Mouse (Mus musculus) spleen, adult 12 weeks (tissue): Measurements from ENCODE around the gene Arid3a.

Experiments used
- DNase-seq: peaks from one replicate; pipeline ENCODE4 v3.0.0; 2022; ENCODE audit warnings: low spot score

Gene Arid3a

DNA sequence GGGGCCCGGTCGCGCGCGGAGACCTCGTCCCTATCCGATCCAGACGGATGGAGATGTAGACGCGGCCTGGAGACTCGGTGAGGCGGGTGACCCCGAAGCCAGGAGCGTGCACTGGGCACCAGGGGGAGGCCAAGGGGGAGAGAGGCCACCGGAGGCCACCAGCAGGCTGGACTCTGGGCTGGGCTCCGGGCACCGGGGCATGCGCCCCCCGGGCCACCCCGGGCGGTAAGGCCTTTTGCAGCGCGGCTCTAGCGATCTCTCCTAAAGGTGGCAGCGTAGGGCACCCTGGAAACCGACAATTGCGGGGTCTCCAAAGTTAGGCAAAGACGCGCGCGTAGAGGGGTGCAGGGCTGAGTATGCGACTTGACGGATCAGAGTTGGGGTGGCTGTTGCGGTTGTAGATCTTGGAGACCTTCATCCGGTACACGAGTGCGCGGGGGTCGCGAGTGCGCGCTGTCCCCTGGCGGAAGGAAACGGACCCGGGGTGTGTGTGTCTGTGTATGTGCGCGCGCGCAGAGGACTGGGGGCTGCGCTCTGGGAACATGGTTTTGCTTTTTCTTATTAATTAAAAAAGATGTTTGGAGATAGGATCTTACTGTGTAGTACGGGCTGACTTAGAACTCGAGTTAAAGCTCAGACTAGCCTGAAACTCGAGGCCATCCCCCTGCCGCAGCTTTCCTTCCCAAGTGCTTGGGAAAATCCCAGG, 634 bp downstream of the Arid3a start:
- DNase-seq, result peak; percentile 47

GRCm38 (mm10) chr10:79928030-79928694, 1.3 kb downstream of the Arid3a start:
- no peak for DNase-seq

DNA sequence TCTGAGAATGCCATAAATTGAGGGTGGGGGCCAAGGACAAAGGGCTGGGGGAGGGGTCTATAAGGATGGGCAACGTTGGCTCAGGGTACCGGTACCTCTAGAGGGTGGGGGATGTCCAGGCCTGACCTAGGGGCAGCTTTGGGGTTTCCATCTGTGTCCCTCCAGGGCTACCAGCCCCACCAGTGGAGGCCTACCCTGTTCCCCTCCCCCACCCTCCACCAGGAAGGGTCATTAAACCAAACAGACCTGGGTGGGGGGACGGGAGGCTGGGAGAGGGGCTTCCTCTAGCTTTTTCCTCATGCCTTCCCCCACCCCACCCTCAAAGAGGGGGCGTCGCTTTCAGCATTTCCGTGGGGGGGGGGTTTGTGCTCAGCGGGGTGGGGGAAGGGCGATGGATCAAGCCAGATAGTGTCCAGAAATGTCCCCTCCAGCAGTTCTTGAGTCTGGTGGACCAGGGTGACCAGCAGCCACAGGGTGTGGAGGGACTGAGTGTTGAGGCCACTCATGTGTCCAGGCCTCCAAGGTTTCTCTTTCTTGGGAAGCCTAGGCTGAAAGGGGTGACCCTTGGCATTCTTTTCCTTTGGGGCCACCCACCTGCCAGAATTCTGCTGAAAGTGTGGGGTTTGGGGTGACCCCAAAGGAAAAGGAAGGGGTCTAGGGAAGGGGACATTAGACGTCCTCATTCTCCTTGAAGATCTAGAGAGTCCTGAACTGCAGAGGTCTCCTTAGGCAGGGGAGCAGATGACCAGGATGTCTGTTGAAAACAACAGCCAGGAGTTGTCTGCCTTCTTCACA, 2.3 kb downstream of the Arid3a start:
- DNase-seq, result no peak

- DNase-seq, result no peak
These were observed 3.4 kb downstream of the Arid3a start for GRCm38 (mm10) chr10:79929967-79930825.

- DNase-seq, result no peak
These were observed 4.0 kb downstream of the Arid3a start for GRCm38 (mm10) chr10:79930826-79931186.

DNA sequence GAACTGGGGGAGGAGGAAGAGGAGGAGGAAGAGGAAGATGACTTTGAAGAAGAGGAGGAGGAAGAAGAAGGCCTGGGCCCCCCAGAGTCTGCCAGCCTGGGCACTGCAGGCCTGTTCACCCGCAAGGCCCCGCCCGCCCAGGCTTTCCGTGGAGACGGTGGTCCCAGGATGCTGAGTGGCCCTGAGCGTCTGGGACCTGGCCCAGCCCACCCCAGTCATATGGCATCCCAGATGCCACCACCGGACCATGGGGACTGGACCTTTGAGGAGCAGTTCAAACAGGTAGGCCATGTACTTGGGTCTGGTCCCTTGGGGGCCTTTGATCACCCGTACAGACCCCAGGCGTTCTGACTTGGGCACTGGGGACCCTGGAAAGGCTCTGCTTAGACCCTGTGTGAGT, 5.0 kb downstream of the Arid3a start:
- DNase-seq, result no peak

GRCm38 (mm10) chr10:79932736-79933135, 5.9 kb downstream of the Arid3a start:
- DNase-seq, result no peak

DNA sequence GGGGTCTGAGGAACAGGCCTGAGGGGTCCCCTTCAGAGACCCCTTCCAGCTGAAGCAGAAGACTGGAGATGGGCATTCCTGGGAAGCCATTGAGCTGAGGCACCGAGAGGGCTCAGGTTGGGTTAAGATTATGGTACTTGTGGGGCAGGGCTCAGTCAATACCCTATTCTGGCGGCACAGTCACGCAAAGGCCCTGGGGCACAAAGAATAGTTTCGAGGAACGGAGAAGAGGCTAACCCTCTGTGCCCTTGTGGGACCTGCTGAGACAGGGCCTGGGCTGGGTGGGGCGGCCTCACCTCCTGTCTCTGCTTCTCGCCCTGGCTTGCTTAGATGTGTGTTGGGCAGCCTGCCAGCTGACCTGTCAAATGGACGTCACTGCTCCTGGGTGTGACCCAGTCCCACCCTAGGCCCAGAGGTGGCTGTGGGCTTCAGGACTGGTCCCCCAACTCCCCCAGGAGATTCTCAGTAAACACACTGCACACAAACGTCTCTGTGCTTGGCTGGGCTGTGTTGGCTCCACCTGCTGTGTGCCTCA, 6.4 kb downstream of the Arid3a start:
- no peak for DNase-seq

DNA sequence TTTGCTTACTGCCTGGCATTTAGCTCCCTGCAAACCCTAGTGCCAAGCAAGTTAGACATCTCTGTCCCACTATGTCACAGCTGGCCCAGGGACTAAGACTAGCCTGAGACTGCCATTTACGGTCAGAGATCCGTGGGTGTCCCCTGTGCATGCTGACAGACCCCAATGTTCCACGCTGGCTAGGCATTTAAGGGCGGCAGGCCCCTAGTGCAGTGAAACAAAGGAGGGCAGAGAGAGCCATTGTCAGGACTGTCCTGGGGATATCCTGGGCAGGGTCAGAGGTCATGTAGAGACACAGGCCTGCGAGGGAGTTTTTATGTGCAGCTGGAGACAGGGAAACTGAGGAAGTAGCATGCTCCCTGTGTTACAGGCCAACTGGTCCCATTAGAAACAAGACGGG, 7.0 kb downstream of the Arid3a start:
- DNase-seq, result no peak

GRCm38 (mm10) chr10:79934272-79934721, 7.5 kb downstream of the Arid3a start:
- DNase-seq, result no peak

DNA sequence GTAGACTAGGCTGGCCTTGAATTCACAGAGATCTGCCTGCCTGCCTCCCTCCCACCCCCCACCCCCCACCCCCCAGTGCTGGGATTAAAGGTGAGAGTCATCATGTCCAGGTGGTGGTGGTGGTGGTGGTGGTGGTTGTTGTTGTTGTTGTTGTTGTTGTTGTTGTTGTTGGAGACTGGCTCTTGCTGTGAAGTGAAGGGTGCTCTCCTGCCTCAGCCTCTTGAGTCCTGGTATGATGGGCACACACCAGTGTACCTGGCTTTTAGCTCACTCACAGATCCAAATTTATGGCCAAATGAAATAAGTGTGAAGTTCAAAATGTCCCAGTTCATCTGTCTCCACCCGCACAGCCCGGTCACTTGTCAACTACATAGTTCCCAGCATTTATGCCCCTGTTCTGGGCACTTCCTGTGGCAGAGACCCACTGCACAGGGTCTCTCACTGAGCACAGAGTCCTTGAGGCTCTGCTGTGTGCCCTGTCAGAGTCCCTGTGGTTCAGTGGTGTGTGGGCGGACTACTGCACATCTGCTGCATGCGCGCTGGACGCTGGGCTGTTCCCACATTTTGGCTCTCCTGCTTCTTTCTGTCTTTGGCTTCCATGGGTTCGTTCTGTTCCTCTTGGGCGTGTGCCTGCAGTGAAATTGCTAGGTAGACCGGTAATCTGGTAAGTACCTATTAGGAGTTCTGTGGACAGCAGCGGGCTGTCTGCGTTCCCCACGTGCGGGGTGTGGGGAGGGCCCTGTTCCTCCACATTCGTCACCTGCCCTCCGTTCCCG, 8.1 kb downstream of the Arid3a start:
- no peak for DNase-seq

- DNase-seq, result no peak
These were observed 9.6 kb downstream of the Arid3a start for GRCm38 (mm10) chr10:79936284-79936910.

DNA sequence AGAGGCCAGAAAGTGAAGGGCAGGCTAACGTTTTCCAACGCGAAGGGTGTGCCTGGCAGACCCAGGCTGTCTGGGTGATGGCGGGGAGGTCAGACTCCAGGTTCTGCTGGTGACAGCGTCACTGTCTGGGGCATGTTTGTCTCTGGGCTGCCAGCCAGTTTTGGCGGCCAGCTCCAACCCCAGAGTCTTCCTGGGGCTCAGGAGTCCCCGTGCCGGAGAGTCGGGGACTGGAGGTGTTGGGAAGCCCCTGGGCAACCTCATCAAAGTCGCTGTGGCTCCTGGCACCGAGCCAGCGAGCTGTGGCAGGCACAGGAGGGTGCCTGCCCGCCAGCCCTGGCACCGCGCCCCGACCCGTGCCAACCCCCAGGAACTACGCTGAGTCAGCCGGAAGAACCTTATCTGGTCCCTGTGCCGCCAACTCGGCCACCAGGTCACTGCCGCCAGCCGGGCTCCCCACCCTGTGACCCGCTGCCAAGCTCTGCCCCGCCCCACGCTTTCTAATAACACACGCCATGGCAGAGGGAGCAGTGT, 10.1 kb downstream of the Arid3a start:
- peak; percentile 82 for DNase-seq

GRCm38 (mm10) chr10:79937775-79938526, 11.1 kb downstream of the Arid3a start:
- no peak for DNase-seq

GRCm38 (mm10) chr10:79940749-79941148, 13.9 kb downstream of the Arid3a start:
- DNase-seq, result peak; percentile 64

GRCm38 (mm10) chr10:79942988-79943387, 16.1 kb downstream of the Arid3a start:
- DNase-seq, result no peak

GRCm38 (mm10) chr10:79943471-79943901, 16.6 kb downstream of the Arid3a start:
- no peak for DNase-seq

GRCm38 (mm10) chr10:79945507-79946234, 18.8 kb downstream of the Arid3a start:
- no peak for DNase-seq
